Mouse (Mus musculus): Measurements from ENCODE around the gene Kif5c. TPM values are rescaled to one million over a fixed set of nuclear protein-coding genes. Genes with fewer than 3 reads are reported as not detected.

The Kif5c gene
- total RNA-seq, 2 experiments from 2014 or later = 20.8 to 31.1 TPM

DNA sequence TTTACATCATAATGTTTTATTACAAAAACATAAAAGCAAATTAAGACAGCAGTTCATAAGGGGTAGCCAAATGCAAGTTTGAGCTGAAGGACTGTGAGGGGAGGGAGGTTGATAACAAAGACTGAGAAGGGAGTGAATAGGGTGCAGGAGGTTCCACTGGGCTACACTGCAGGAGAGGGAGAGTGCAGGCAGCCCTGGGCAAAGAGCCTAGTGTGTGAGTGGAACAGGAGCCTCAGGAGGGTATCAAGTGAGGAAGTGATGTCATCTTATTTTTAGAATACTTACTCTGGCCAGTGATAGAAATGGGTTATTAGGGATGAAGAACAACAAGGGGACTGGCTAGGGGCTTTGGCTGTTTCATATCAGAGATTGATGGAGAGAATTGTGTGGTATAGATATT is 42.2 kb downstream of the Kif5c start:
- DNase-seq (ENCODE audit: low spot score in 2 of 2) = no peak

DNA sequence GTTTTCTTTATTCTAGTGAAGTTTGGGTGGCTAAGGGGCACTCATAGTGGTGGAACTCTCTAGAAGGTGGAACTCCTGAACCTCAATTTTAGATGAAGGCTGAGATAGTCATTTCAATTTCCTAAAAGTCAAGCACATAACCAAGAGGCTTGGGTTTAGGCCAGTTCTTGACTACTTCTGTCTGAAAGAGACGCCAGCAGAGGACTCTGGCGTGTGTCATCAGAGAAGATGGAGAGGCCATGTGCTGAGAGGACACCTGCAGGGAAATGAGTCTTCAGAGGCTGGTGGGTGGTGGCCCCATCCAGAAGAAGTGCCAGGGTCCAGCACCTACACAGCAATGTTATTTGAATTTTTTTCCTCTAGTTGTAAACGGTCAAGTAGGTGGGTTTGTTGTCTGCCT is 42.8 kb downstream of the Kif5c start:
- no peak for DNase-seq (ENCODE audit: low spot score in 2 of 2)

DNA sequence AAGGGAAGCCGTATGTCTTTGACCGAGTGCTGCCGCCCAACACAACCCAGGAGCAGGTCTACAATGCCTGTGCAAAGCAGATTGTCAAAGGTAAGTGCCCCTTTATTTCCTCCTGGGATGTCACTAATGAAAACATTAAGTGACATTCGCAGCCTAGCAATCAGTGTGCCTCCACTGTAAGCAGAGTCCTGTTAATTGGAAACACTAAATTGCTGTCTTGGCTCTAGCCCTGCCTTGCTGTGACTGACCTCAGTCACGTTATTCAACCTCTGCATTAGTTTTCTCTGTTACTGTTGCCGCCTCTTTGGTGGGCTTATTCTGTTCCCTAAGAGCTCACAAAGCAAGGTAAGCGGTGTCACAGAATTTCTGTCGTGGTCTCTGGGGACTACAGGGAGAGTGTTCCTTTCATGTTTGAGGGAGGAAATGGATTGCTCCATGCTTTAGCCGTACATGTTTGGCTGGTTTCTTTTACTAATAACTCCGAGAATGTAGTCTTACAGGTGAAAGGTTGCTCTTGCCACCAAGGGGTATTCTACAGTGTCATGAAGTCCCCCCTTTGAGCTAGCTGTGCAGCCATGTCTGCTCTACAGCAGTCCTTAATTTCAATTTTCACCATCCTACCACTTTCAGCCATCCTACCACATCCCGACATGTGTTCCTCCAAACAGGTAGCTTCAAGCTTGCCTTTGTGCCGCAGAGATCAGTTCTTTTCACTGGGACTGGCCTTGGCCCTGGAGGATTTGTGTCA is 52.8 kb downstream of the Kif5c start:
- no peak for DNase-seq (ENCODE audit: low spot score in 2 of 2)

DNA sequence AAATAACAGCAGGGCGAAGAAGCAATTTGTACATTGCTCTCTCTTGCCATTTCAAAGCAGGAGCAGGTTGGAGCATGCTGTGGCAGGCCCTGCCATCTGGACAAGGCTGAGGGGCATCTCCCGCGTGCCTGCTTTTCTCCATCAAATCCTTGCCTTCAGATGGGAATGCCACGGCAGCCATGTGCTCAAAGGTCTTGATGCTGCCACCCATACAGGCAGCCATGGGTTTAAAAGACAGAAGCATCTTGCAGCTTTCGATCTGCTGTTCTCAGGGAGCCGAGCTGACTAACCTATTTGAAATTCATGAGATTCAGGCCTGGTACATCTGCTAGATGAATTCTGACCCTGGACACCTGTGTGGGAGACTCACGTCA is 53.4 kb downstream of the Kif5c start:
- DNase-seq (ENCODE audit: low spot score in 2 of 2) = no peak

DNA sequence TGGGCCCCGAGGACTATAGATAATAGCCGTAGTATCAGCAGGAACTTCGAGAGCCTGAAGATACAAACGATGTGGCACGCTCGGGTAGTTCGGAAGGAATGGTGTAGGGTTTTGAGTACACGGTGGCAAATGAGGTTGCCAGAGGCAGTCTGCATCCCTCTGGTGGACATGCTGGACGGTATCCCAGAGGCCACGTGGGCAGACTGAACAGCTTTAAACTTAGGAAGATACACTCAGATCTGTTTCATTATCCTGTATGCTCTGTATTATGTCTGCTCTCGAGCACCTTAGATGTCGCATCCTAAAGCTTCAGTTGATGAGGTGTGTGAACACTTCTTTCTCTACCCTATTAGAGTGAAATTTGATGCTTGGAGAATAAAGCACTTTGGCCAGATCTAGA is 56.9 kb downstream of the Kif5c start:
- DNase-seq (ENCODE audit: low spot score in 2 of 2) = no peak

DNA sequence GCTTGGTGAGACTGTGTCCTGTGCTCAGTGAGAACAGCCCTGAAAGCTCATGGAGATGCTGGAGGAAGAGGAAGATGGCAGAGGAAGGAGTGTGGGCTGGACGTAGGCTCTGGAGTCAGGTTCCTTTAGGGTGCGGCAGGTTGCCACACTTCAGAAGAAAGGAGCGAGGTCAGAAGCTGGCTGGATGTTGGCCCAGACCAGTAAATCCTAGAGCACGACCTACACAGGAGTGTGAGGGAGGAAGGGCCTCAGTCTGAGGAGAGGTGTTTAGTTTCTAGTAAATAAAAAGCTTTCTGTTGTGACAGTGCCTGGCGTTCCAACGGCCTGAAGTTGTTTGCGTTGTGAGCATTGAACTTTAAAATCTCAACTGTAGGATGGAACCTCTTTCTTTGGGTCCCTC is 59.3 kb downstream of the Kif5c start:
- DNase-seq (ENCODE audit: low spot score in 2 of 2) = no peak

DNA sequence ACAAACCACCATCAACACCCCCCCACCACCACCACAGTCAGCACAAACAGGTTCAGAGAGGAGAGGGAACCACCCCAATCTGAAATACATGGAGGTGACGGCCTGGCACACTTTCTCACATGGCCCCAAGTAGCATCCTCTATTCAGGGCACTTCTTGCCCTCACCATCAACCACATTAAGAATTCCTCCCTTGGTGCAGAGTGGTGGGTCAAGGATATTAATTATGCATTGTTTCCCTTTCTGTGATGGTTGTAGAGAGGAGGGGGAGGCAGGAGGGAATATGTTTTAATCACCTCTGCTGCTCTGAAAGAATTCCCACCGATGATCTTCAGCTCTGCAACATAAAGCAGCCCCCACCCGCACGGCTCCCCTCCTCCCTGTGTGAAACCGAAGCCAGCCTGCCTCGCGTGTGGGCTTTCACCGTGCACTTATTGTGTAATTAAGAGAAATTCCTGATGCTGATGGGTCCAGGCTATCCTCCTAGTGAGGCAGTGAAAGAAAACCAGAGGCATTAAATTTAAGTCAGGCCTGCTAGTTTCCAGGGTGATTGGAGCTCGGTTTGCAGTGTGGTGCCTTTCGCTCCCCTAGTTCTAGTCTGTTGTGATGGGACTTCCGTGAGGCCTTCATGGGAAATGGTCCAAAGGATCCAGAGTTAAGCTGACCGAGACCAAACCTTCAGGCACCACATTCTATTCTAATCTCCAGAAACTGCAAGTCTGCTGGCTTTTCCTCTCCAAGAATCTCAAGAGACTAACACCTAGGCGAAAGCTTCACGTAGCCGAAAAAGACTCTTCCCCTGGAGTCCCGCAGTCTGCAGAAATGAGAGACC is 60.3 kb downstream of the Kif5c start:
- DNase-seq (ENCODE audit: low spot score in 2 of 2) = no peak

DNA sequence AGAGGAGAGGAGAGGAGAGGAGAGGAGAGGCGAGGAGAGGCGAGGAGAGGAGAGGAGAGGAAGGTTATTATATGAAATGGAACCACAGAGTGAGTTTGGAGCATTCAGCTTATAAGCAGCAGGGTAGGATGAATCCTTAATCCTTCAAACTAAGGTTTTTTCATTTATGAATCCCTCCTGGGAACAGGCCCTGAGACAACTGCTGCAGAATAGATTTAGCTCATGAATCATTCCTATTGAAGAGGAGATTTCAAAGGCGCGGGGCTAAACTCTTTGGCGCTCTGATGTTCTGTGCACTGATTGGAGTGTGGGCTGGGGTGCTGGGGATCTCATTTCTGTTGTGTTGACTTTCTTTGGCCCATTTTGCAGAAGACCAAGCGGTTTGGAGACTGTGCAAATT is 63.7 kb downstream of the Kif5c start:
- no peak for DNase-seq (ENCODE audit: low spot score in 2 of 2)

DNA sequence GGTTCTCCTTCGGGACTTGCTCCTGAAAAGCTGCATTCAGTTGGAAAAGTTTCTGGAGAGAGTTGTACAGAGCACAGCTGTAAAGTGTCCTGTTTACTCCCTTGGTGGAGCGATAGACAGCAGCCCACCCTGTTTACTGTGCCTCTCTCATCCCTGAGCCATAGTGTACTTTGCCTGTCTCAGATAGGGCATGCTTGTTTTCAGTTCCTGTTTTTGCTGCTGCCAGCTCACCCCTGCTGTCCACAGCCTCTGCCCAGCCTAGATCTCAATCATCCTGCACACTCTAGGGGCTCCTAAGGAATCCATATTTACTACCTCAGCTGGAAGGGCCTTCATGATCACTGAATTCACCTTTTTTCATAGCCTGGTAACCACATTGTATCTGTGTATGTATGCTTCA is 65.7 kb downstream of the Kif5c start:
- no peak for DNase-seq (ENCODE audit: low spot score in 2 of 2)

DNA sequence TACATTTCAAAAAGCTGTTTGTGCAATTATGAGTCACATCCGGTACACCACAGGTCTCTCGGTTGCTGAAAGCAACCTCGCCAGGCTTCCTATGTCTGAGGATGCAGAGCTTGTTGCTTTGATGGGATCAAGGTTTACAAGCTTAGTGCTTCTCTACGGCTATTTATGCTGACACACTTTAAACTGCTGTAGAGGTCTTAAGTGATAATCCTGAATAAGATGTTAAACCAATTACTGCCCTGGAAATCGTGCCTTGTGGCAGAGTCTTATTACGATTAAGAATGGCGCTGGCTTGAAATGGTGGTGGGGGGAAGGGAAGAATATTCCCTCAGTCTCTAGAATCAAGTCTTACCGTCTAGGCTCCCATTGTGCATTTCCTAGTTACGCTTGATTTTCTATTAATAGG is 71.3 kb downstream of the Kif5c start:
- DNase-seq (ENCODE audit: low spot score in 2 of 2) = no peak

DNA sequence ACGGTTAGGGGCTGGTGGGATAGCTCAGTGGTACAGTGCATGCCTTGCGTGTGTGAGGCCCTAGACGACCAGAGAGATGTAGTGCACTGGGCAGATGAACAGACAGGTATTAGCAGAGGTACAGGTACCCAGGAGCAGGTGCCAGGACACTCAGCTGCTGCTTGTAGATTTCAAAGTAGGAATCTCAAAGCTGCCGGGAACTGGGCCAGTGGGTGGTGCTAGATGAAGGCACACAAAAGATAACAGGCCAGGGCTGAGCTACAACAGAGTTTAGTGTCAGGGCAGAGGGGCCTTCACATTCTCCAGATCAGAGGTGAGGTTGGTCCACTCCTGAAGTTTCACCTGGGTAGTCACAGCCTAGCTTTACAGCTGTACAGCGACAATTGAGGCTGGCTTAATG is 72.3 kb downstream of the Kif5c start:
- DNase-seq (ENCODE audit: low spot score in 2 of 2) = no peak

DNA sequence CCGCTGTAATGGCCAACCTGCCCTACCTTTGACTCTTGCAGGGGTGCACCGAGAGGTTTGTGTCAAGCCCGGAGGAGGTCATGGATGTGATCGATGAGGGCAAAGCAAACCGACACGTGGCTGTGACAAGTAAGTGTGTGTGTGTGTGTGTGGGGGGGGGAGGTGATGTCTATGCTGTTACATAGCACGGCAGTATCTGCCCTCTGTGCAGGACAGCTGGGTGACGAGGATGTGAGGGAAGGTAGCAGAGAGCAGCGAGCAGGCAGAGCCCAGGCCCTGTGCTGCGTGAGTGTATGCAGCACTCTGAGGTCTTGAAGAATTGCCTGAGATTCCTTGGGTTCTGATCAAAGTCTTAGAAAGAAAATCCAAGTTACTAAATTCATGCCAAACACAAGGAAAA is 75.6 kb downstream of the Kif5c start:
- DNase-seq (ENCODE audit: low spot score in 2 of 2) = no peak

DNA sequence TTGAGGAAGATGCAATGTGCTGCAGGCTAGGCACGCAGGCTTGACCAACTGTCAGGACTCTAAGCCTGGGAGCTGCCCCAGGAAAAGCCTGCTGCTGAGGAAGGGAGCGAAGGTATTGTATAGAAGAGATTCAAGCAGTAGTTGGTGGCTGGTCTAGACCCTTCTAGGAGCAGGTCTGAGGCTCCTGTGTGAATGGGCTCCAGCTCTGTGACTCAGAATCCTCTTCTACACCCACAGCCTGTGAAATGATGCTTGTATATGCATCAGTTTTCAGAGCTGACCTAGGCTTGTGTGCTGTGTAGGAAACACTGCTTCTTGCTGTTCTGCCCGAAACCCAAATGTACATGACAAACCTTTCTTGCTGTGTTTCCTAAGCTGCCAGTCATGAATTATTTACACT is 76.4 kb downstream of the Kif5c start:
- DNase-seq (ENCODE audit: low spot score in 2 of 2) = no peak

DNA sequence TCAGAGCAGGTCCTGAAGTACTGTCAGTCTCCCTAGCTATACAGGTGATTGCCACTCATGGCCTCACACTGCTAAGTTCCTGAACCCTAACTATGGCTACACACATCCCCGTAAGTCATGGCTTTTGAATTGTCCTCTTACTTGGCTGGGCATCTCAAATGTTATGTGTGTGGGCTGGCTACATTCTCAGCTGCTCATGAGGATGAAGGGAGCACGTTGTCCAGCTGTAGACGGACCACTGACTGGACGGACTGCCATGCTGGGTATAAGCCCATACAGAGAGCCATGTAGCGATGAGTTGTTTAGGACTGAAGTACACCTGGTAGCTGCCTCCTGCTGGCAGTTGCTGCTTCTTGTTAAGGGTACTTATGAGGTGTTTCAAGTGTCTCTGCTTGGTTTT is 79.8 kb downstream of the Kif5c start:
- no peak for DNase-seq (ENCODE audit: low spot score in 2 of 2)

DNA sequence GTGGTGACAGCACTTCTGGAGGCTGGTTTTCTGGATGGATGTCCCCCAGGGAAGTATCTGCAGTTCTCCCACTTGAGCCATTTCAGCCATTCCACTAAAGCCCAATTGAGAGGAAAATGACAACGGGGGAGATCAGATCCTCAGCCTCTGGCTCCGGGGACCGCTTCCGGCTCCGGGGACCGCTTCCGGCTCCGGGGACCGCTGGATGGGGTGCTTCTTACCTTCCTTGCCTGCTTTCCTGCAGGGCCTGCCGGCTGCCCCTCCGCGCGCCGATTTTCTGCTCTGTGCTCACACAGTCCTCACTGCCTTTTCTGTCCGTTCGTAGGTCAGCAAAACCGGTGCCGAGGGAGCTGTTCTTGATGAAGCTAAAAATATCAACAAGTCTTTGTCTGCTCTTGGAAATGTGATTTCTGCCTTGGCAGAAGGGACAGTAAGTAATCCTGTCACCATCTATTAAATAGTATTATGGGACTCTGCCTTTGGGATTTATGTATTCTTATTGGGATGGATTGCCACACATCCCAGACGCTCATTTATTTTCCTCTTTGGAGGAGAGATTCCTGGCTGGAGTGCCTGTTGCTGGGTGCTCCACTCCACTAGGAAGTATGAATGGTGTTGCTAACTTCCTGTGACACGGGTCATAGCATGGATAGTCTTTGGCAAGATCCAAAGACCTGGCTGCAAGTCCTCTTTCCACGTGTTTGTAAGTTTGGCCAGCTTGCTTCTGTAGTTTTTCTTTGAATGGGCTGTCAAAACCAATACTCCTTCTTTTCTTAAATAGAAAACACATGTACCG is 81.3 kb downstream of the Kif5c start:
- DNase-seq (ENCODE audit: low spot score in 2 of 2) = no peak

DNA sequence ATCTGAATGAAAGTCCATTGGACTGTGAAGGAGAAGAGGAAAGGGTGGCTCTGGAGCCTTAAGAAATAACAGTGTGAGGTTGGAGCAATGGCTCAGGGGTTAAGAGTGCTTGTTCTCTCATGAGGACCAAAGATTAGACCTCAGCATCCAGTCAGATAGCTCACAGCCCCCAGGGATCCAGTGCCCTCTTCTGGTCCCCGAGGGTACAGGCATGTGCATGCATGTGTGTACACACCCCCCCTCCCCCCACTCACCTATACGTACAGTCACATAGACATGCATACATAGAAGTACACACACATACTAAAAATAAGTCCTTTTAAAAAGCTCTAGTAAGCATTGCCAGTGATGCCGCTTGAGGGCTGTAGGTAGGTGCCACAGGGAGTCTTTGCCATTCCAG is 91.1 kb downstream of the Kif5c start:
- no peak for DNase-seq (ENCODE audit: low spot score in 2 of 2)

DNA sequence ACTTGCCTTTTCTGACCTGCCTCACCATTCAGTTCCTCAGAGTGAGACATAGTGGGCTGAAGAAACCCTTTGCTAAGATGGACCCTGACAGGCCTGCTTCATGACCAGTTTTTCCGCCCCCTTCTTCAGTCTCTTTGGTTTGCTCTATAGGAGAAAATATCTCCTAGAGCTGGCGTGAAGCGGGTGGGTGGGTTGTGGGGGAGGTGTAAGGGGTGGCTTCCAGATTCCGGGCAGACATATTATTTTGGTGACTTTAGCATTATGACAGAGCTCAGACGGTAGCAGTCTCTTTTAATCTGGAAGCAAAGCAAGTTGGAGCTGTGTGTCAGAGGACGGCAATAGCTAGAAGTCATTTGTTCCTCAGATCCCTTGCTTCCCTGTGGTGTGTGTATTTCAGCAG is 92.6 kb downstream of the Kif5c start:
- DNase-seq (ENCODE audit: low spot score in 2 of 2) = no peak

DNA sequence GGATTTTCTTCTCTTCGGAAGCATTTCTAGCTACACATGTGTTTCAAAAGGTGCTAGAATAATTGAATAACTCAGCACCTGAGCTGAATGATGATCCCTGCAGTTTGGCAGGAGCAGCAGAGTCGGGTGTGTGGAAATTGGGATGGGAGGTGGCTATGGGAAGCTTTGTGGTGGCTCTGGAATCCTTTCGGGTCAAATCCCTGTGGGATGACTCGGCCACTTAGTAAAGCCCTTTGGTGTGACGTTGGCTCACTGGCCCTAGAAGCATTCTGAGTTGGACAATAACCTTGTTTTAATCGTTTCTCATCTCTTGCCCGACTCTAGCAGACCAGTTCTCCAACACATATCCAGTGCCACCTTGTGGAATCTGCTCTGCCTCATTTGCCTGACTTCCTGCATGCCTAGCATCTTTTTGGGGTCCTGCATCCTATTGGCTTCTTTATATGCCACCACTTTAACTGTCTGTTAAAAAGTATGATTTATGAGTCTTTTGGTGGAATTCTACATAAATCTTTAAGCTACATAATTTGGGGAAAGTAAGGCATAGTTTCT is 93.3 kb downstream of the Kif5c start:
- no peak for DNase-seq (ENCODE audit: low spot score in 2 of 2)

DNA sequence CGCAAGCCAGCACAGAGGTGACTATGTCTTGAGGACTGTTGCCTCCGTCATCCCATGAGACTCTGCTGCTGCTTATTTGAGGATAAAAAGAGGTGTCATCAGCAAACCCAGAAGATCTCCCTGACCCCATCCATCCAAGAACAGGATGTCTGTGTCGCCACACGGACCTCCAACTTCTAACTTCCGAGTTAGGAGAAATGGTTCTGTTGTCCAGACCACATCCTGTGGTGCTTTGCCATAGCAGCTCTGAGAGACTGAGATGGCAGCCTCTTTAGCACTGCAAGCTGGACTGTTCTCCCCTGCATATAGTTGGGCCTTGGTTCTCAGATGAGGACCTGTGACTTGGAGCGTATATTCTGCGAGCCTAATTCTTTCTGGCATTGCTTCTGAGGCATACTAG is 97.4 kb downstream of the Kif5c start:
- no peak for DNase-seq (ENCODE audit: low spot score in 2 of 2)

DNA sequence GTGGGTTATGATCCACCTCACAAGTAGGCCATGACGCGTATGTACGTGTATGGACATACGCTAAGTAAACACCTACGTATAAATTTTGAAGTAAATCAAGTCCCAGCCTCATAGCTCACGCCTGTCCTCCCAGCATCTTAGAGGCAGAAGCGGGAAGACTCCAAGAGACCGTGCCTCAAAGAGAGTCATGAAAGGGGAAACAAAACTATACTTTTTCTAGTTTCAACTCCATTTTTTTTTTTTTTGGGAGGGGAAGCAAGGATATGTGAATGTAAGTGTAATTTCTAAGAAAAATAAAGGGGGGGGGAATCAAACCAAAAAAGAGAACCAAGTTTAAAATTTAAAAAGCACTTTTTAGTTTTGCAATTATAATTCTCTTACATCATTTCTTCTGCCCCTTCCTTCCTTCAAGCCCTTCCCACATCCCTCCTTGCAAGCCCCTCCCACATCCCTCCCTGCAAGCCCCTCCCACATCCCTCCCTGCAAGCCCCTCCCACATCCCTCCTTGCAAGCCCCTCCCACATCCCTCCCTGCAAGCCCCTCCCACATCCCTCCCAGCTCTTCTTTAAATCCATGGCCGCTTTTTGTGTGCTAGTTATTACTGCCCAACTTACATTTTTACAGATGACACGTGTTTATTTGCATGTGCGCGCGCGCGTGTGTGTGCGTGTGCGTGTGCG is 98.5 kb downstream of the Kif5c start:
- no peak for DNase-seq (ENCODE audit: low spot score in 2 of 2)

DNA sequence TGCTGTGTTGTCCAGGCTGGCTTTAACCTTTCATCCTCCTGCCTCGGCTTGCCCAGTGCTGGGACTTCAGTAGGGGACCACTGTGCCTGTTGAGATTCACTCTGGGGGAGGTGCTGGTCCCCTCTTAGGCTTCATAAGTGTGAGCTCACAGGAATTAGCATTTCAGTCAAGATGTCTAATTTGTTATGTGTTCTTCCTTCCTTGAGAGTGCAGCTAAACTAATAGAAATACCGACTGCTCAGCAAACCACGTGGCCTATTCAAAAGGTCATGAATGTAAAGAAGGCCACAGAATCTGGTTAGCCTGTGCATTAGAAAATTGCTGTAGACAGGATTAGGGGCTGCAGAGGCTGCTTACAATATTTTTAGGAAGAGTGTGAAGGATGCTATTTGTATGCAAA is 99.4 kb downstream of the Kif5c start:
- no peak for DNase-seq (ENCODE audit: low spot score in 2 of 2)

Data from adrenal gland, postnatal 4 days (tissue).